Mouse (Mus musculus) bone marrow macrophage, adult 2 months (primary cell): ENCODE results near the gene Kank4.

Experiments used
- CTCF ChIP-seq: IDR thresholded peaks from 2 replicates; pipeline ENCODE4 v1.5.1; 2012; ENCODE audit warnings: low read depth, mild to moderate bottlenecking, low read length, moderate library complexity
- POLR2A ChIP-seq: IDR thresholded peaks from 2 replicates; pipeline ENCODE4 v1.6.1; 2012; ENCODE audit warnings: mild to moderate bottlenecking, low read depth, low read length, borderline replicate concordance

DNA sequence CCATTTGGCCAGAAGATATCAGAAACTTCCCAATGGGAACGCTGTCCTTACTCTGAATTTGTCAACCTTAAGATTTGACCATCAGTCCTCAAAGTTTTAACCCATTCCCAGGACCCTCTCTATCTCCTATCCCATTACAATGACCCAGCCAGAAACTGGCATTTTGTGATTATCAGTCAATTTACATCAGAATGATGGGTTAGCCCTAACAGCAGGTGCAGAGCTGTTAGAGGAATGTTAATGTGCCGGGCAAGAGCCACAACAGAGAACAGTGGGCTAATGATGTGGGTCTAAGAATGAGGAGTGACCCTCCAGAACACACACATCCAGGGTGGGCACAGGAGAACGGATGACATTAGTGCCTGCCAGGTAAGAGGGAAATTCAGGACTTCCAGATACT, 31.1 kb downstream of the Kank4 start:
- TF ChIP-seq POLR2A = no peak
- TF ChIP-seq CTCF = no peak
